Mouse (Mus musculus) spleen, postnatal 10 days (tissue): ENCODE measurements around the gene Casz1.

ENCODE experiments used
- DNase-seq, 2 experiments: peaks; one replicate each; pipeline ENCODE4 v3.0.0; 2021 to 2022; ENCODE audit warnings: low spot score in 2 of 2

Gene Casz1

GRCm38 (mm10) chr4:148902919-148903727, 98.9 kb downstream of the Casz1 start:
- DNase-seq = peak; percentile 28 to 76

DNA sequence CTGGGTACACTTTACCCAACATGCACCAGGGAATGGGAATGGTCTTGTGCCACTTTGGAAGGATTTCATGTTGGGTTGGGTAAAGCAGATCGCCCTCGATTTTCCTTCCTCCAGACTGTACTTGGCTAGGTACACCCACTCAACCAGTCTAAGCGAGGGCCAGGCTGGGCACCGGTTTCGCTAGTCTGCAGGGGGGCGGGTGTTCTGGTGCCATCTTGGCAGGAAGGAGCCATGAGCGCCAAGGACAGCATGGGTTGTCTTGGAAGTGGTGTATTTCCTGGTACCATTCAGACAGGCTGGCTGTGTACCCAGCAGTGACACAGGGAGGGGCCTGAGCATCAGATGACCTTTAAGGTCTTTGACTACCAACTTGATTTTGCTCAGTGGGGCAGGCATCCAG, 101.1 kb downstream of the Casz1 start:
- no peak for DNase-seq

GRCm38 (mm10) chr4:148906806-148907205, 102.6 kb downstream of the Casz1 start:
- no peak for DNase-seq

- peak in 1 of 2 experiments; percentile 25 for DNase-seq
These were observed 104.0 kb downstream of the Casz1 start for GRCm38 (mm10) chr4:148908214-148908681.

- DNase-seq = no peak
These were observed 104.7 kb downstream of the Casz1 start for GRCm38 (mm10) chr4:148908760-148909510.

DNA sequence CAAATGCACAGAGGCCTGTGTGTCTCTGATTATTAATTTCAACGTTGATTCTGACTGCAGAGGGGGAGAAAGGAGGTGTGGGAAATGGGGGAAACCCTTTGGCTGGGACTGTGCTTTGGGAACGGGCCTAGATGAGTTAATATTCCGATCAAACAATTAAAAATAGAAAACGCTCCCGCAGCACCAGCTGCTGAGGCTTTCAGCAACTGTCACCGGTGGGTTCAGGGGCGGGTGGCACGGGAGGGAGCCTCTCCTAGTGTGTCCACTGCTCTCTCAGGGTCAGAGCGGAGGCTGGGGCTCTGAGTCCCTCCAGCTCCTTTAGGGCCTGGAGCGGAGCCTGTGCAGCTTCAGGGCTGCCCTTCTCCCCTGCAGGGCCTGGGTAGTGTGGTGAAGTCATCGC, 105.3 kb downstream of the Casz1 start:
- no peak for DNase-seq

- DNase-seq = no peak
These were observed 107.9 kb downstream of the Casz1 start for GRCm38 (mm10) chr4:148912134-148912533.

GRCm38 (mm10) chr4:148912826-148913590, 108.8 kb downstream of the Casz1 start:
- DNase-seq = no peak

- no peak for DNase-seq
These were observed 110.8 kb downstream of the Casz1 start for GRCm38 (mm10) chr4:148914863-148915622.

DNA sequence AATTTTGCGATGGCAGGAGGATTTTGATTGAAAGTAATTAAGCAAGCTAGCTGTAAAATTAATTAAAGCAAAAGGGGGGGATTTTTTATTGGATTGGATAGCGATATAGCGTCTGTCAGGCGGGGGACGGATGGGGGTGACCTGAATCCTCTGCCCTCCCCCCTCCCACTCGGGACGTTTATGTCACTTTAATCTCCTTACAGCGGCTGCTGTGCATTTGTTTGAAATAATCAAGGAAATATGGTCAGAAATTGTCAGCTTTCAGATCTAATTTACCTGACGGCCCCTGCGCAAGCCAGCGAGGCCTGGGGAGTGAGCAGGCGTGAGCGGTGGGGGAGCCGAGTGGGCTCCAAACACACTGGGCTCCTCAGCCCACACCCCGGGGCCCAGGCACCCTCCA, 111.6 kb downstream of the Casz1 start:
- no peak for DNase-seq

- no peak for DNase-seq
These were observed 114.6 kb downstream of the Casz1 start for GRCm38 (mm10) chr4:148918707-148919447.

GRCm38 (mm10) chr4:148920610-148921009, 116.4 kb downstream of the Casz1 start:
- DNase-seq = no peak

DNA sequence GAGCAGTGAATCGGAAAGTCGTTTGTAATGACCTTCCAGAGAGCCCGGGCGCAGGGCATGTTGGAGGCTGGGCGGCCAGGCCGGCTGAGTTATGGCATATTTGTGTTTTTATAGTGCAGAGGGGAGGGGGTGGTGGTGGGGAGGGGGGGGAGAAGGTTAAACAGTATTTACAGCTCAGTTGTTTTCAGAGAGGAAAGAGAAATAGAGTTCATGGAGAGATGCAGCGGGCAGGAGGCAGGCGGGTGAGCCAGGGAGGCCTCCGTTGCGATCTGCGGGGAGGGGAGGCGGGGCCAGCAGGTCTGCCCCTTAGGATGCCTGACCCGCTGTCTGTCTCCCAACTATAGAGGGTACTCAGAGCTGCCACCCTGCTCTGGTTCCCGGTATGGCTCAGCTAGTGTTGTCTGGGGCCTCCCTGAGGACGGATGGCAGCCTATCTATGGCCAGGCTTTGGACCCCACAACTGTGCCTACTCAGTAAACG, 118.0 kb downstream of the Casz1 start:
- DNase-seq = no peak

- no peak for DNase-seq
These were observed 119.2 kb downstream of the Casz1 start for GRCm38 (mm10) chr4:148923414-148923813.

DNA sequence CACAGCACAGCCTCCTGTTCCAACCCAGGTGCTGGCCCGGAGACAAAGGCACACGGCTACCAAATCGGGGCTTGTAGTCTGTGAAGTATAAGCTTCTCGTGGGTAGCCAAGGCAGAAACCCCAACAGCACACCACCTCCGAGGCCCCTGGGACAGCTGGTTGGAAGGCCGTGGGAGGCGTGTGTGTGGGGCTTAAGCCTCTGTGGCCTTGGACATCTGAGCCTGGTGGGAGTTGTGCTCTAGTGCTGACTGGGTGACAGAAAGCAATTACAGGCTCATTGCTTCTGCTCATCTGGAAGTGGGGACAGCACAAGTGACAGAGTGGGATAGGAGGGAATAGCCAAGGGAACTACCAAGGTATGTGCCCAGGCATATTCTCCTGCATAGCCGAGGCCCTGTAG, 119.7 kb downstream of the Casz1 start:
- DNase-seq = no peak

- DNase-seq = no peak
These were observed 121.5 kb downstream of the Casz1 start for GRCm38 (mm10) chr4:148925589-148926359.

GRCm38 (mm10) chr4:148926459-148926858, 122.2 kb downstream of the Casz1 start:
- DNase-seq = no peak

GRCm38 (mm10) chr4:148928316-148928715, 124.1 kb downstream of the Casz1 start:
- no peak for DNase-seq

DNA sequence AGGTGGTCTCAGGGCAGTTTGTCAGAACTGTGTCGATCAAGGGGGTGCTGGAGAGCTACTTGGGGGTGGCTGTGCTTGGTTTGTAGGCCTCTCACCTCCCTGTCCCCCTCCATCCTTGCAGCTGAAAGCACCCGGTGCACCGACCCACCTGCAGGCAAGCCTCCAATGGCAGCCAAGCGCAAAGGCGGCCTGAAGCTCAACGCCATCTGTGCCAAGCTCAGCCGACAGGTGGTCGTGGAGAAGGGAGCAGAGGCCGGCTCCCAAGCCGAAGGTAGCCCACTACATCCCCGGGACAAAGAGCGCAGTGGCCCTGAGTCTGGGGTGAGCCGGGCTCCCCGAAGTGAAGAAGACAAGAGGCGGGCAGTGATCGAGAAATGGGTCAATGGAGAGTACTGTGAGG, 124.6 kb downstream of the Casz1 start:
- DNase-seq = no peak

- DNase-seq = no peak
These were observed 126.5 kb downstream of the Casz1 start for GRCm38 (mm10) chr4:148930721-148931229.
